Mouse (Mus musculus) lung, postnatal 0 days (tissue): ENCODE measurements at regions not wholly inside any gene's neighbourhood (a gene's known extent, or its start where the extent isn't known, plus 50 kb on each side); places are given as distances from the start of the nearest gene placed in this dataset.

Experiments used
- ATAC-seq: fragments of 200-750 bp; cut with Nextera tagmentation; 2 replicates; pipeline ENCODE4 v1.8.0; 2017; ENCODE audit warnings: moderate library complexity
- DNase-seq: peaks from one replicate; pipeline ENCODE4 v3.0.0-alpha.2; 2016; ENCODE audit warnings: low spot score
- H3K27ac ChIP-seq: fragments of 300-500 bp; sonication (generic); 2 replicates; pipeline ENCODE4 v1.5.1; 2014; ENCODE audit warnings: antibody characterized with exemption, mild to moderate bottlenecking, low read length, mixed read lengths
- H3K27me3 ChIP-seq: fragments of 300-500 bp; sonication (generic); replicated peaks from 2 replicates; pipeline ENCODE4 v1.6.1; 2014; ENCODE audit warnings: low read length, mixed read lengths; ENCODE audit not compliant: insufficient read depth
- H3K36me3 ChIP-seq: fragments of 300-500 bp; sonication (generic); 2 replicates; pipeline ENCODE4 v1.6.1; 2014; ENCODE audit warnings: low read length, mixed read lengths; ENCODE audit not compliant: insufficient read depth
- H3K4me1 ChIP-seq: fragments of 300-500 bp; sonication (generic); 2 replicates; pipeline ENCODE4 v1.6.1; 2014; ENCODE audit warnings: antibody characterized with exemption, low read depth, low read length, mixed read lengths; ENCODE audit not compliant: insufficient read depth
- H3K4me2 ChIP-seq: fragments of 300-500 bp; sonication (generic); replicated peaks from 2 replicates; pipeline ENCODE4 v1.6.1; 2014; ENCODE audit warnings: low read depth, mild to moderate bottlenecking, low read length, moderate library complexity, mixed read lengths
- H3K4me3 ChIP-seq: fragments of 300-500 bp; sonication (generic); 2 replicates; pipeline ENCODE4 v1.5.1; 2014; ENCODE audit warnings: low read depth, low read length
- H3K9ac ChIP-seq: fragments of 300-500 bp; sonication (generic); replicated peaks from 2 replicates; pipeline ENCODE4 v1.6.1; 2014; ENCODE audit warnings: low read depth, mild to moderate bottlenecking
- H3K9me3 ChIP-seq: fragments of 300-500 bp; sonication (generic); 2 replicates; pipeline ENCODE4 v1.6.1; 2016; ENCODE audit warnings: low read length, mixed read lengths
- CTCF ChIP-seq: IDR thresholded peaks from 2 replicates; pipeline ENCODE4 v1.5.1; 2016; ENCODE audit warnings: antibody characterized with exemption, mild to moderate bottlenecking
- EP300 ChIP-seq: IDR thresholded peaks from 2 replicates; pipeline ENCODE4 v1.6.1; 2016; ENCODE audit warnings: antibody characterized with exemption, mild to moderate bottlenecking, control low read depth
- WGBS: fragments of 180-500 bp; shearing (Covaris S2); extraction: QIAGEN DNeasy Blood & Tissue Kit; methylation state at CpG from one replicate; pipeline ENCODE4 v1.1.7; 2014; 5-methylcytosine and 5-hydroxymethylcytosine counted together

- no peak overlapping the region for H3K4me2 ChIP-seq
- no peaks in the 10 kb centered on the region for H3K27me3 ChIP-seq
- peak; percentile 71 for TF ChIP-seq CTCF
- no peak for TF ChIP-seq EP300
- 77% methylated on average over 2 of the region's 2 CpGs for WGBS
- no peak overlapping the region for H3K4me3 ChIP-seq
- H3K9ac ChIP-seq: no peak overlapping the region
- no peaks in the 10 kb centered on the region for H3K36me3 ChIP-seq
- ATAC-seq (no peak), DNase-seq (peak; percentile 31)
- H3K27ac ChIP-seq: no peak overlapping the region
- H3K9me3 ChIP-seq: no peaks in the 10 kb centered on the region
- H3K4me1 ChIP-seq: no peaks in the 10 kb centered on the region
These were observed 56.8 kb upstream of the Prok2 start for GRCm38 (mm10) chr6:99782996-99783395.
